Mouse (Mus musculus): ENCODE results near the gene Pon2.

DNA sequence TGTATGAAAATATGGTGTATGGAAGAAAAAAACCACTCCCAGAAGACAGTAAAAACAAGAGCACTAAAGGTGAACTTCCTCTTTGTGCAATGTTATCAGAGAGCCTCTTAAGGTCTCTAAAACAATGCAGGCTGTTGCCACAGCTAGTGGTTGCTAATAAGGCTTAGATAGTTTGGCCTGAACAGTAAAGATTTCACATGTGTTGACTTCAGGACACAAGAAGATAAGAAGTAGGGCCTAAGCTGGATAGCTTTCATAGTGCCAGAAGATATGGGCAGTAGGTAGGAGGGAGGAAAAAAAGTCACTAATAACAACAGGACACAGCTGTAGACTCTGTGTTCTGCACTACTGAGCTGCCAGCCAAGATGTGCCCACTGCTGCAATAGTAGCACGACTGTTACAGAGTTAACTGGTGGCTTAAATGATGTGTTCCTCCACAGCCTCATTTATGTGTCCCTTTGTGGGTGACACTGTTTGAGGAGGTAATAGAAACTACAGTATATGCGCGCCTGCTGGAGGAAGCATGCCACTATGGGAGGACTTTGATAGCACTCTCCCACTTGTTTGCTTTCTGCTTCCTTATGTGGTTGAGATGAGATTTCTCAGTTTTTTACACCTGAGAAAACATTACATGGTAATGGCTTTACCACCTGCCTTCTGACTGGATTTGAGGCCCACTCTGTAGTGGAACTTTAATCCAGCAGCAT lies 17.0 kb upstream of the Pon2 start:
- TF ChIP-seq CTCF (IDR thresholded peaks at IDR 0.05; ENCODE audit: low read depth), result no peak
- TF ChIP-seq EP300 (optimal IDR thresholded peaks at IDR 0.05), result no peak
